31 mouse cellular contexts compared by ENCODE assay signal in the genomic region with DNA sequence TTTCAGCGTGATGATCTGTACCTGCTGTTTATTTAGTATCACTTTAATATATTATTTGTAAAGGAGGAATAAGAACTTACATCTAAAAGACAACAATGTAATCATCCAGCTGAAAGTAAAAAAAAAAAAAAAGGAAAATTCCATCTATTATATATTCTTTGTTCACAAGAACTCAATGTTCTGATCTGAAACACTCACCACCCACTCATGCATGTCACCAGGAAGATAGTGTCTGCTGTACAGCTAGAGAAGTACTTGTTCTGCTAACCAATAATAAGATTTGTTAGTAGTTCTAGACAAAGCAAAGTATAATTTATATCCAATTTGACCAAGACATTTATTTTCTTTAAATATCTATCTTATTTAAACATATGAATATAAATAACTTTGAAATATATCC.
"Had no signal": no experiment of that assay in that cellular context is flagged by ENCODE, and none has a peak within 500 bp of the region (broad histone marks: within the 10 kb centered on the region; RNA-seq: fewer than 3 reads in every experiment).

No protein-coding gene starts in this region.

- H3K36me3 ChIP-seq: heart, embryonic 10.5 days; heart, embryonic 13.5 days; heart, embryonic 15.5 days; hindbrain, embryonic 10.5 days; hindbrain, embryonic 12.5 days; intestine, embryonic 15.5 days; kidney, embryonic 15.5 days; limb, embryonic 10.5 days; limb, embryonic 12.5 days; liver, embryonic 13.5 days; liver, embryonic 15.5 days had no signal

- H3K9ac ChIP-seq: heart, embryonic 13.5 days; heart, embryonic 15.5 days; hindbrain, embryonic 12.5 days; hindbrain, embryonic 14.5 days; intestine, embryonic 15.5 days; kidney, embryonic 15.5 days; limb, embryonic 12.5 days; liver, embryonic 13.5 days; liver, embryonic 15.5 days; liver, postnatal 0 days had no signal

- H3K9me3 ChIP-seq: heart, embryonic 10.5 days; heart, embryonic 13.5 days; heart, embryonic 15.5 days; hindbrain, embryonic 10.5 days; hindbrain, embryonic 12.5 days; intestine, embryonic 15.5 days; kidney, embryonic 15.5 days; limb, embryonic 10.5 days; limb, embryonic 12.5 days; liver, embryonic 13.5 days; liver, embryonic 15.5 days had no signal

- H3K27ac ChIP-seq: gastrocnemius, adult 2 months; heart, embryonic 10.5 days; heart, embryonic 13.5 days; heart, embryonic 15.5 days; hindbrain, embryonic 10.5 days; hindbrain, embryonic 12.5 days; hindbrain, embryonic 14.5 days; intestine, embryonic 15.5 days; kidney, embryonic 15.5 days; limb, embryonic 10.5 days; limb, embryonic 12.5 days; liver, embryonic 13.5 days; liver, embryonic 15.5 days had no signal

- H3K4me2 ChIP-seq: heart, embryonic 13.5 days; heart, embryonic 15.5 days; hindbrain, embryonic 12.5 days; hindbrain, embryonic 14.5 days; intestine, embryonic 15.5 days; kidney, embryonic 15.5 days; limb, embryonic 12.5 days; liver, embryonic 11.5 days; liver, embryonic 13.5 days; liver, embryonic 15.5 days had no signal

- DNase-seq: gastrocnemius, adult 2 months; gastrocnemius, postnatal 10 days; gastrocnemius, postnatal 25 days; heart, adult 18-20 months; heart, postnatal 10 days; heart, postnatal 4 days; kidney, adult 2 months; kidney, adult 9 months; kidney, postnatal 10 days; kidney, postnatal 25 days; kidney, postnatal 4 days; layer of hippocampus, adult 9-11 months; liver; liver, embryonic 13.5 days; liver, postnatal 0 days had no signal

- H3K4me3 ChIP-seq: gastrocnemius, adult 2 months; heart, embryonic 10.5 days; heart, embryonic 13.5 days; heart, embryonic 15.5 days; hindbrain, embryonic 10.5 days; hindbrain, embryonic 12.5 days; intestine, embryonic 15.5 days; kidney, embryonic 15.5 days; limb, embryonic 10.5 days; limb, embryonic 12.5 days; liver, embryonic 13.5 days; liver, embryonic 15.5 days had no signal

- ATAC-seq: forebrain, embryonic 16.5 days; hindbrain, embryonic 16.5 days; inflammation-experienced regulatory T-cells, adult 6 months; intestine, embryonic 15.5 days; intestine, postnatal 0 days; liver, postnatal 0 days had no signal

- H3K4me1 ChIP-seq: heart, embryonic 10.5 days; heart, embryonic 13.5 days; heart, embryonic 15.5 days; hindbrain, embryonic 10.5 days; hindbrain, embryonic 12.5 days; intestine, embryonic 15.5 days; kidney, embryonic 15.5 days; limb, embryonic 10.5 days; limb, embryonic 12.5 days; liver, embryonic 13.5 days; liver, embryonic 15.5 days had no signal

- H3K27me3 ChIP-seq: heart, embryonic 13.5 days; heart, embryonic 15.5 days; hindbrain, embryonic 12.5 days; intestine, embryonic 15.5 days; kidney, embryonic 15.5 days; limb, embryonic 12.5 days; liver, embryonic 13.5 days; liver, embryonic 15.5 days had no signal
